Mouse (Mus musculus): ENCODE measurements around the gene Mip.
"Not testable (repeated sequence)": the region's sequence is repeated elsewhere in the genome, so short reads cannot be mapped to it uniquely, and the experiment has no call there.

Gene Mip

DNA sequence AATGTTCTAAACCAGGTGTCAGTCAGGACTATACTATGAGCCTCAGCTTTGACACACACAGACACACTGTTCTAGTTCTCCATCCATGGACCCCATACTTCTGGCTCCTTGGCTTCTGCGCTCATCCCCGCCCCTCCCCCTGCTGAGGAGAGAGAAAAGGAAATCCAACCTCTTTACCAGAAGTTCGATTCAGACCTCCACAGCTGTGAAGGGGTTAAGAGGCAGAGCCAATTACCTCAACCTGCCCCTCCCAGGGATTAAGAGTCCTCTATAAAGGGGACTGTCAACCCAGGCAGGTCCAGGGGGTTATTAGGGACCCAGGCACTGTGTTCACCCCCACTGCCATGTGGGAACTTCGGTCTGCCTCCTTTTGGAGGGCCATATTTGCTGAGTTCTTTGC, at the start of gene Mip:
Gene Mip (plus strand): TSS at position 301 of the 400 bp plus-strand sequence.
- DNase-seq (ENCODE audit: low read depth, low spot score): no peak

DNA sequence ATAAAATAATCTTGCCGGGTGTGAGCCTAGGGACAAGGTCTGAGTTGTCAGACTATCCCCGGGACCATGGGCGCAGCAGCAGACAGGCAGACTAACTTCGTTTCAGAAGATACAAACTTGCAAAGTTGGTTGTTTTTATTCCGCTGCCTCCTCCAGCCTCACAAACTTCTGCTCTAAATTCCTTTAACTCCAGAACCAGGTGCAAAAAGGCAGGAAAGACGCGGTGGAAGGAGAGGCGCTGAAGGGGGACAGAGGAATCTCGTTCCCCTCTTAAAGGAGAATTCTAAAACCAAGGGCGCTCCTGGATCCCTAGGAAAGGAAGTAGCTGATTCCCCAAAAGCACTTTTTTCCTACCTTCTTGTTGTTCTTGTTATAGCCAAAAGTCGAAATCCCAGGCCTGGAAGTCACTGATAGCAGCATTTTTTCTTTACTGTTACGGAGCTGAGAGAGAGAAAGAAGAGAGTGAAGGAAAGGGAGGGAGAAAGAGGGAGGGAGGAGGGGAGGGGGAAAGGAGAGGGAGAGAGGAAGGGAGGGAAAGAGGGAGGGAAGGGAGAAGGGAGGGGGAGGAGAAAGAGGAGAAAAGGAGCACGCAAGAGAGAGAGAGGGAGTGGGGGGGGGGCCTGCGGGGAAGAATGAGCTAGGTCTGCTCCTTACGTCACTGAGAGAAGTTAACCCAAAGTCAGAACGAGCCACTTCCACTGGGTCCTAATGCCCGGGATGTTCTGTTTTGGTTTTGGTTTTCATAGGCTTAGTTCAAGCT, 49.5 kb upstream of the Mip start:
- DNase-seq (ENCODE audit: low read depth, low spot score): peak; percentile 96

DNA sequence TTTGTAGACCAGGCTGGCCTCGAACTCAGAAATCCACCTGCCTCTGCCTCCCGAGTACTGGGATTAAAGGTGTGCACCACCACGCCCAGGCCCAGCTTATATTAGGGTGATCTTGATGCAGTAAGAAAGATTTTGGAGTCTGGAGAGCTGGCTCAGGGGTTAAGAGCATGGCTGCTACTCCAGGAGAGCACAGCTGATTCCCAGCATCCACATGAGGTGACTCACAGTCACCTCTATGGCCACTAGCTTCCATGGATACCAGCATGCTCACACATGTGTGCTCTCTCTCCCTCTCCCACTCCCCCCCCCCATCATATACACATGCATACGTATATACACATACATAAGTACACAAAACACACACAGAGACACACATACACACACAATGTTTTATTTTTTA, 48.3 kb upstream of the Mip start:
- DNase-seq (ENCODE audit: low read depth, low spot score): no peak

DNA sequence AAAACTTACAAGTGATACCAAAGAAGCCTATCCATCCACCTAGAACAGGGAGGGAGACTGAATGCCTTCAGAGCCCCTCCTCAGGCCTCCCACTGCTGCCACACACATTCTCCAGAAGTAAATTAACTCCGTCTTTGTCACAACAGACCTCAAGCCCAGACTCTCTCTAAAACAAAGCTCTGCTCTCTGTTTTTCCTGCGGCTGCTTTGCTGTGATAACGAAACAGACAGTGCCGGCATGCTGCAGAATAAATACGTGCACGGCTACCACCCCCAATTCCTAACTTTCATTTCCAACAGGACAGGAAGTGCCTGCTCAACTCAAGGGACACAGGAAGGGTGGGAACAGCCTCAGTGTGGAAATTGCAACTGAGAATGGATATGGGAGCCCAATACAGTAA, 45.6 kb upstream of the Mip start, which contains the start of gene Rbms2:
Gene Rbms2 (minus strand): TSS at position 309 of the 400 bp plus-strand sequence.
- no peak for DNase-seq (ENCODE audit: low read depth, low spot score)

DNA sequence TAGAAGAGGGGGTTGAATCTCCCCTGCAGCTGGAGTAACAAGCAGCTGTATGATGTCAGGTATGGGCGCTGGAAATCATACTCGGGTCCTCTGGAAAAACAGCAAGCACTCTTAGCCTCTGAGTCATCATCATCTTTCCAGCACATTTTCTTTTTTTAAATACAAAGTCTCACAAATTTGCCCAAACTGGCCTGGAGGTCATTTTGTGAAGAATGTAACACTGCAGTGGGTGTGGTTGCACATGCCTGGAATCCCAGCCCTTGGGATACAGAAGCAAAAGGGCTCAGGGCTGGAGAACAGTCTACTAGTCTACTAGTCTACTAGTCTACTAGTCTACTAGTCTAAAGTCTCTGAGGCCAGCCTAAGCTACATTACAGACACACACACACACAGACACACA, 41.3 kb upstream of the Mip start:
- DNase-seq (ENCODE audit: low read depth, low spot score): no peak

DNA sequence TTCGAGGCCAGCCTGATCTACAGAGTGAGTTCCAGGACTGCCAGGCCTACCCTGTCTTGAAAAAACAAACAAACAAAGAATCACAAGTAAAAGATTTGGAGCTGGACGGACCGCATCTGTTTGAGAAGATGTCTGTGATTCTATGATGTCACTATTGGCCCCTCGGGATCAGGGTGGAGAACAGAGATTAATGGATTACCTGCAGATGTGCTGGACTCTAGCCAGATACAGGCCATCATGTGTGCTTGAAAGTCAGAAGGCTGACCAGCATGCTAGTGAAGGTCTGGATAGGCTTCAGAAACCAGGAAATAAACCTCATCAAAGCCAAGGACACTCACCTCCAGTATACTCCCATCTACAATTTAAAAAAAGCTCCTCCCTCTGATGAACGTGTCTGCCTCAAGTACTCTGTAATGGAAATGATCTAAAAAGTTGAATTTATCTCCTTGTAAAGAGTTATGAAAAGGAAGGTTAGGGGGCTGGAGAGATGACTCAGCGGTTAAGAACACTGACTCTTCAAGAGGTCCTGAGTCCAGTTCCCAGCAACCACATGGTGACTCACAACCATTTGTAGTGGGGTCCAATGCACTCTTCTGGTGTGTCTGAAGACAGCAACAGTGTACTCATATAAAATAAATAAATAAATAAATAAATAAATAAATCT, 40.2 kb upstream of the Mip start:
- no peak for DNase-seq (ENCODE audit: low read depth, low spot score)

DNA sequence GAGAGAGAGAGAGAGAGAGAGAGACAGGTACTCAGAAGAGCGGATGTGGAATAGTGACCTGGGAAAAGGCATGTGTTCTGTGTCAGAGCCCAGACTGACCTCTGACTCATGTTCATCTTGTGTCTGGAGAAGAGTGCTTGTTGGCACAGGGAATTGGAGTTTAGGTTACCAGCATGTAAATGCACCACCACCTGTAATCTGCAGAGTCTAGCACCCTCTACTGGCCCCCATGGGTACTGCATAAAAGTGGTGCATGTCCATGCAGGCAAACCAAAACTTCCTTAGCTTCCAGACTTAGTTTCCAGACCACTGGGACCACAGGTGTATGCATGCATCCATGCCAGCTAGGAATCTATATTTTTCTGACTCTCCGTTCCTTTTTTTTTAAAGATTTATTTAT, 39.7 kb upstream of the Mip start:
- peak; percentile 93 for DNase-seq (ENCODE audit: low read depth, low spot score)

DNA sequence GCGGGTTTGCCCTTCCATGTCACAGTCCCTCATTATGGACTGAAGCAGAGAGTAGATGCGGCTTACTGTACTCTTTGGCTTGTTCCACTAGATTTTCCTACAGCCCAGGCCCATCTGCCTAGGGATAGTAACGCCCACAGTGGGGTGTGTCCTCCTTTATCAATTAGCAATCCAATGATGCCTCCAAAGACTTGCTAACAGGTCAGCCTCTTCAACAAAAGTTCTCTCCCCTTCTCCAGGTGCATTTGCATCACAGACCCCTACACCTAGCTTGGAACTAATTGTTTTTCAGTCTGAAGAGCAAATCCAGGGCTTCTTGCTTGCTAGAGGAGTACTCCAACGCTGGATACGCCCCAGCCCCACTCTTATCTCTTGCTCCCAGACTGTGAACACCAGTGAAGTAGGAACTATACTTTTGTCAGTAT, 38.4 kb upstream of the Mip start:
- no peak for DNase-seq (ENCODE audit: low read depth, low spot score)

DNA sequence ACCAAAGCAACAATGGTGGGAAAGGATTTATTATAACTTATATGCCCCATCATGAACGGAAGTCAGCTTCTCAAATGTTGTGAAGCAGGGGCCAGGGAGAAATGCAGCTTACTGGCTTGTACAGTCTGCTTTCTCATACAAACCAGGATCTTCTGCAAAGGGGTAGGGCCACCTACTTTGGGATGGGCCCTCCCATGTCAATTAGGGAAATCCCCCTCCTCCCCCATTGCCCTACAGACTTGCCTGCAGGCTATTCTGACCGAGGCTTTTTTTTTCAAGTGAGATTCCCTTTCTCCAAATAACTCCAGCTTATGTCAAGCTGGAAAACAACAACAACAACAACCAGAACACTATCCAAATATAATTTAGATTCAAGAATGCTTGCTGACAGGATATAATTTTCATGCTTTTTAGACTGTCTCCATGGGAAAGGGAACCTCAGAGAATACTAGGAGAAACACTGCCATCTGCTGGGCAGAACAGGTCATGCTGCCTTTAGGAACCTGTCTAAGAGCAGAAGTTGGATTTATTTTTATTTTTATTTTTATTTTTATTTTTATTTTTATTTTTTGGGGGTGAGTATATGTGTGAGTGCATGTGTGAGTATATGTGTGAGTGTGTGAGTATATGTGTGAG, 37.3 kb upstream of the Mip start:
- DNase-seq (ENCODE audit: low read depth, low spot score): peak; percentile 92

DNA sequence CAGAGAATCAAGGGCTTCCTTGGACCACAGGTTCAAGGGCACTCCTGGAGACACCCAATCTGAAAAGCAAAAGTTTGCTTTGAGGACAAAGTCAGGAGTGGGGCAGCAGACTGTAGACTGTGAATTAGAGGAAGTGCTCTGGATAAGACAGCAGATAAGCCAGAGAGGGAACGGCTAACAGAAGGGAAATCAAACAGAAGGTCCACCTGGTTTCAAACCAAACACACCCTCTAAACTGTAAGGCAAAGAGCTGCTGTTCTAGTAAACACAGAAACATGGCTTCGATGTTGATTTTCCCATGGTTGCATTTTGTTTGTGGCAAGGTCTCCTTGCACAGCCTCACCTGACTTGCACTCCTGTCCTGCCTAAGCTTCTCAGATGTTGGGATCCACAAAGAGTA, 34.2 kb upstream of the Mip start:
- no peak for DNase-seq (ENCODE audit: low read depth, low spot score)

DNA sequence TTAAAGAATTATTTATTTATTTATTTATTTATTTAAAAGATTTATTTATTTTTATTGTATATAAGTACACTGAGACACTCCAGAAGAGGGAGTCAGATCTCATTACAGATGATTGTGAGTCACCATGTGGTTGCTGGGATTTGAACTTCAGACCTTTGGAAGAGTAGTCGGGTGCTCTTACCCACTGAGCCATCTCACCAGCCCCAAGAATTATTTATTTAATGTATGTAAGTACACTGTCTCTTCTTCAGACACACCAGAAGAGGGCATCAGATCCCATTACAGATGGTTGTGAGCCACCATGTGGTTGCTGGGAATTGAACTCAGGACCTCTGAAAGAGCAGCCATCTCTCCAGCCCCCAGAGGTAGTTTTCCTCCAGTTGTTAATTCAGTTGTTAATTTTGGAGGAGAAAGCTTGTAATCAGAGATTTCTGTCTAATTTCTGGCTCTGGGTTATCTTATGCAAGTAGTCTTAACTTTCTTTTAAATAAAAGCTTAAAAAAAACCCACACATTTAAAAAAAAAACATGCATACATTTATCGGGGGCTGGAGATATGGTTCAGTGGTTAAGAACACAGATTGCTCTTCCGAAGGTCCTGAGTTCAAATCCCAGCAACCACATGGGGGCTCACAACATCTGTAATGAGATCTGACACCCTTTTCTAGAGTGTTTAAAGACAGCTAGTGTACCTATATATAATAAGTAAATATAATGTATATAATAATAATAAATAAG, 33.4 kb upstream of the Mip start:
- not testable (repeated sequence) for DNase-seq (ENCODE audit: low read depth, low spot score)

DNA sequence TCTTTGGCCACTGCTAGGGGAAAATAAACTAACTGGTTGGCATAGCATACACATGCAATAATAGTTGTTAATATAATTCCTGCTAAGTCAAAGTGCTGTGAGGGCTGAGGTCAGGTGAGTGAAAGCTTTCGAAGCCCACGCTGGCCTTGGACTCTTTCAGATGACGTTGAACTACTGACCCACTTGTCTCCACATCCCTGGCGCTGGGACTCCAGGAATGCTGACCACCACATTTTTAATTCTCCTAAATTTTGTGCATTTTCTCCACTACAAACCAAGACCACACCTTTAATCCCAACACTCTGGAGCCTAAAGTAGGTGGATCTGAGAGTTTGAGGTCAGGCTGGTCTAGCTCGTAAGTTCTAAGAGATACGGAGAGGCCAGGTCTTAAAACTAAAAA, 32.5 kb upstream of the Mip start:
- DNase-seq (ENCODE audit: low read depth, low spot score): no peak

DNA sequence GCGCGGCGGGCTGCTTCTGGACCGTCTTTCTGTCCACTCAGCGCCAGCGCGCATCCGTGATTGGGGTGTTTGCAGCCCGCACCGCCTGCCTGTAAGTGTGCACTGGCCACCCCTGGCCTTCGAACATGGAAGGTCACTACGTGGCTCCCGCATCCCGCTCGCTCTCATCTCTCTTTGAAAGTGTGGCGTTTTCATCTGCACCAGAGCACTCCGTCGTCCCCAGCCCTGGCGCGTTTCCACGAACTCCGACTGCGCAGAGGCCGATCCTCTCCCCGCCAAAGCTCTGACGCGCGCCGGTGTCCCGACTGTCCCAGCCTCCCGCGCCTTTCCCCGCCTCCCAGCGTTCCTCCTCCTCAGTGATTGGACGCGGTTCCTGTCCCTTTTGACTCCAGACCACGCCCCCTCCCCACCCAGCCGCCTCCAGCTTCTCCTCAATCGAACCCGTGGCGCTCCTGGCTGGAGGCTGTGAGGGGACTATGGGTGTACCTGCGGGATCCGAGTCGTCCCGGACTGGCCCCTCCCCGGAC, 31.6 kb upstream of the Mip start, which contains the start of gene Gls2:
Gene Gls2 (plus strand): TSS at position 434 of the 527 bp plus-strand sequence.
- DNase-seq (ENCODE audit: low read depth, low spot score): peak; percentile 99

DNA sequence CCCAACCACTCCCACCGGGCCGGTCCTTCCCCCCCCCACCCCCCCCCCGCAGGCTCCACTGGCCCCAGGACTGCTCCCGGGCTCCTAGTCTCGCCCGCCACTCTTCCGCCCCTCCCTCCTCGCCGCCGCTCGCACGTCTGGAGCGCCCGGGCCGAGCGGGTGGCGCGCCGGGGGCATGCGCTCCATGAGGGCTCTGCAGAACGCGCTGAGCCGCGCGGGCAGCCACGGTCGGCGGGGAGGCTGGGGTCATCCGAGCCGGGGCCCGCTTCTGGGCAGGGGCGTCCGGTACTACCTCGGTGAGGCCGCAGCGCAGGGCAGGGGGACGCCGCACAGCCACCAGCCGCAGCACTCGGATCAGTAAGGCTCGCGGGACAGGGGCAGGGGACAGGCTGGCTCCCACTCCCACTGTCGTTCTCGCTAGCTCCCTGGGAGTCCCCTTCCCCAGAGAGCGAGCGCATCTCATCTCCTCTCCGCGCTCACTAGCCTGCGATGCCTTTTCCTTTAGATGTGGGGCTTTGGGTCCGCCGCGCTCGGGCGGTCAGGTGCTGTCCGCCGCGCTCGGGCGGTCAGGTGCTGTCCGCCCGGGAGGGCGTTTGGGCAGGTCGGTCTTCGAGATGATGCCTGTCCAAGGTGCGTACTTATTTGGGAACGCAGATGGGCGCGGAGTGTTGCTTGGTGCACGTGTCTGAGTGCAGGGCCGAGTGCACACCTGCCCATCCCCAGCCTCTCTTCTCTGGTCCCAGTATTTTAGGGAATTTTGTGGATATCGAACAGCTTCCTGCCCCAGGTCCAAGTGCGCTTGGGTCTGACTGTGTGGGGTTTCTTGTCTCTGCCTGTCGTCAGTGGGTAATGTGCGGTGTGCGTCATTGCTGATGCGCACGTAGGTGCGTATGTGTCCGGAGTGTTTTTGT, 30.8 kb upstream of the Mip start:
- DNase-seq (ENCODE audit: low read depth, low spot score): peak; percentile 92

DNA sequence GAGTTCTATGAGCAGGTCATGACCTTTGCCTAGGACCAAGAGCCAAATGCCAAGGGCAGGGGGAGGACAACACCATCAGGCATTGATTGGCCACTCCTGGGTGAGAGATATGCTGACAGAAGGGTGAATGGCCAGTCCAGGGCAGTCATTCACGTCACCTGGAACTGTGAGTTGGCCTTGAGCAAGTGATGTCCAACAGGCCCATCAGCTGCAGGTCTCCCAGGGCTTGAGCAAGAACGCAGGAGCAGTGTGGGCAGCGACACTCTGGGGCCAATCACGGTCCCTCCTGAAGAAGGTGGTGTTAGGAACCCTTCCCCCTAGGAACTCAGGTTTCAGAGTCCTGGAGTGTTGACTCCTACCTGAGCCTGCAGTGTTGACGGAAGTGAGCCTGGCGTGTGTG, 23.8 kb upstream of the Mip start:
- no peak for DNase-seq (ENCODE audit: low read depth, low spot score)

DNA sequence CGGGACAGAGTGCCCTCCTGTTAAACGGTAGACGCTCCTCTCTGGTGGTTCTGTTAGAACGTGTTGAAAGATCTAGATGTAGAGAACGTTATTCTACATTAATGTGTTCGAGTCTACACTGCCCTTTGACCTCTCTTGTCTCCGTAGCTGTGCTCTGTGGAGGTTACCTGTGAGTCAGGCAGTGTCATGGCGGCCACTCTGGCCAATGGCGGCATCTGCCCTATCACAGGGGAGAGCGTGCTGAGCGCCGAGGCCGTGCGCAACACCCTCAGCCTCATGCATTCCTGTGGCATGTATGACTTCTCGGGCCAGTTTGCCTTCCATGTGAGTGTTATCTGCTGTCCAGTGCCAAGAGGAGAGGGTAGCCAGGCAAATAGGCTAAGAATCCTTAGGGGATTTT, 20.7 kb upstream of the Mip start:
- no peak for DNase-seq (ENCODE audit: low read depth, low spot score)

DNA sequence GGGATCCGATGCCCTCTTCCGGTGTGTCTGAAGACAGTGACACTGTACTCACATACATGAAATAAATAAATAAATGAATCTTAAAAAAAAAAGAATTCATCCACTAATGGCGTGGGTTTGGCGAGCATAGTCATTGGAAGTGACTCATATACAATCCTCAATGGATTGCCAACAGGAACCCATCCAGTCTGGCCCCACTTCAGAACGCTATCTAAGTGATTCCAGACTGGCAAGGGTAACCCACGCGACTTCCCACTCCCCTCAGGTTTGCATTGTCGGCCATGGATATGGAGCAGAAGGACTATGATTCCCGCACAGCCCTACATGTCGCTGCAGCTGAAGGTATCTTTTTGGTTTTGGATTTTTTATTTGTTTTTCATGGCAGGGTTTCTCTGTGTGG, 17.3 kb upstream of the Mip start:
- DNase-seq (ENCODE audit: low read depth, low spot score): peak; percentile 50

DNA sequence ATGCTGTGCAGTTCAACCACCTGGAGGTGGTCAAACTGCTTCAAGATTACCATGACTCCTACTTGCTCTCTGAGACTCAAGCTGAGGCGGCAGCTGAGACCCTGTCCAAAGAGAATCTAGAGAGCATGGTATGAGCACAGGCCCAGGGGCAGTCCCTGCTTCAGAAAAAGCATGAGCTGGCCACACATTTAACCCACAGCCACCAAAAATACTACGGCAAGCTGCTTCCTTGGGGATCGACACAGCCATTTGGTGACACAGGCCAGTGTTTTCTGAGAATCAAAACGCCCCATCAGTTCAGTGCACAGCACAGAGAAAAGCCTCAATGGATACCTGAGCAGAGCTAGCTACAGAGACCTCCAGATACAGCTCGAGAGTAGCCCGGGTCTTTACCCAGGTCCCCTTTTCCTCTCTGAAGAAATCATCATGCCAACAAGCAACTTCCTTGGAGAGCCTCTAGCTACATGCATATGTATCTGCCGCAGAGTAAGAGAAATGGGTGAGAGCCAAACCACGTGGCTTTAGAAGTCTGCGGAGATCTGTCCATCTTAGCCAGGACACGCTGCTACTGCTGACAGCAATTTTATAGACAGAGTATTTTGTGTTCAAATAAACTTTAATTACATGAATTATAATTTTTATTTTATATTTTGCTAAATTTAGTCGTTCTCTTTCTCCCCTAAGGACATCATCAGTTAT, 16.2 kb upstream of the Mip start:
- no peak for DNase-seq (ENCODE audit: low read depth, low spot score)

DNA sequence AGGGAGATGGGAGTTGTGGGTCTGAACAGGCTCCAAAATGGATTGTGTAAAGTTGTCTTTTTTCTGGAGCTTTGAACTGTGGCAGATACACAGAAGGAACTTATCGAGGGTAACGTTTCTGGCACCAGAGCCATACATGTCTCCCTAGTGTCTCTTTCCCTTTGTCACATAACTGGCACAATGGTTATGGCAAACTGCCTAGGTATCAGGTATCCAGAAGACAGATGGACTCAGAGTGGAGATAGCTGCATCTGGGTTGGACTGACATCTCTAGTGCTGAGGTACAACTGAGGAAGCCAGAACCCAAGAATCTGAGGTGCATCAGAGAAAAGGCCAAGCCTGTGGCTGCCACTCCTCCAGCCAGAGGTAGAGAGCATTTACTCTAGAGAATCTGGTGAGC, 15.5 kb upstream of the Mip start:
- DNase-seq (ENCODE audit: low read depth, low spot score): no peak

DNA sequence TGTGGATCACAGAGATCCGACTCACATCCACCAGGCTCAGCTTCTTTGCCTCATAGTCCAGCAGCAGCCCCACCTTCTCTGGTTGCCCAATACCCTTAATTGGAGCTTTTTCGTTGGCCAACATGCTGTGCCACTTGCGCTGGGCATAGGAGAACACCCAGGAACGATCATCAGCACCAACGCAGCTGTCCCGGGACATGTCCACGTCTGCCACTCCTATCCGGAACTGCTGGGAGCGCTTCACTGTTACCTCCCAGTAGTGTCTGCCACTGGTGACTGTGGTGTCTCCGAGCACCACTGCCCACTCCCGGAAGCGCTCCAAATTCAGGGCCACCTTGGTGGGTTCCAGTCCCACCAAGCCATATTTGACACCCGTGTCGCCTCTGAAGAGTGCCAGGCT, 14.7 kb upstream of the Mip start:
- DNase-seq (ENCODE audit: low read depth, low spot score): no peak

All from brain, adult 2 months (tissue).